Mouse (Mus musculus) limb, embryonic 11.5 days (tissue): Measurements from ENCODE around the gene Mid1. TPM values are rescaled to one million over a fixed set of nuclear protein-coding genes. Genes with fewer than 3 reads are reported as not detected.
A peak's percentile ranks its signal among the peaks of the same experiment; 100 is the strongest.

Source experiments
- ATAC-seq: fragments of 200-750 bp; cut with Nextera tagmentation; 2 replicates; pipeline ENCODE4 v1.8.0; 2017; ENCODE audit warnings: low read depth; ENCODE audit not compliant: insufficient number of reproducible peaks, low FRiP score, low TSS enrichment
- DNase-seq: peaks from one replicate; pipeline ENCODE4 v3.0.0-alpha.2; 2015; ENCODE audit warnings: low spot score
- H3K27ac ChIP-seq: fragments of 300-500 bp; sonication (generic); replicated peaks from 2 replicates; pipeline ENCODE4 v1.5.1; 2014; ENCODE audit warnings: low read depth, mild to moderate bottlenecking, low read length
- H3K27me3 ChIP-seq: fragments of 300-500 bp; sonication (generic); 2 replicates; pipeline ENCODE4 v1.6.1; 2014; ENCODE audit warnings: mild to moderate bottlenecking, low read length, mixed read lengths; ENCODE audit not compliant: control insufficient read depth, insufficient read depth
- H3K36me3 ChIP-seq: fragments of 300-500 bp; sonication (generic); 2 replicates; pipeline ENCODE4 v1.6.1; 2014; ENCODE audit warnings: mild to moderate bottlenecking, low read length, moderate library complexity, mixed read lengths; ENCODE audit not compliant: control insufficient read depth, insufficient read depth
- H3K4me1 ChIP-seq: fragments of 300-500 bp; sonication (generic); 2 replicates; pipeline ENCODE4 v1.6.1; 2014; ENCODE audit warnings: low read length, mixed read lengths; ENCODE audit not compliant: control insufficient read depth, insufficient read depth
- H3K4me2 ChIP-seq: fragments of 300-500 bp; sonication (generic); 2 replicates; pipeline ENCODE4 v1.6.1; 2014; ENCODE audit warnings: low read depth, mild to moderate bottlenecking, moderate library complexity; ENCODE audit not compliant: severe bottlenecking
- H3K4me3 ChIP-seq: fragments of 300-500 bp; sonication (generic); 2 replicates; pipeline ENCODE4 v1.5.1; 2014; ENCODE audit warnings: low read depth, low read length
- H3K9ac ChIP-seq: fragments of 300-500 bp; sonication (generic); 2 replicates; pipeline ENCODE4 v1.6.1; 2014; ENCODE audit warnings: mild to moderate bottlenecking, low read length
- H3K9me3 ChIP-seq: fragments of 300-500 bp; sonication (generic); 2 replicates; pipeline ENCODE4 v1.6.1; 2016; ENCODE audit warnings: low read length; ENCODE audit not compliant: control insufficient read depth
- WGBS: fragments of 180-500 bp; shearing (Covaris S2); extraction: QIAGEN DNeasy Blood & Tissue Kit; methylation state at CpG from one replicate; pipeline ENCODE4 v1.1.7; 2014; 5-methylcytosine and 5-hydroxymethylcytosine counted together
- polyA plus RNA-seq: library from polyadenylated mRNA; unstranded; fragments of >200 nt; fragmentation: Nextera tagmentation; extraction: Ambion mirVana; gene quantifications from 2 replicates; pipeline ENCODE4 v1.2.1, GENCODE M21; 2014

The Mid1 gene
- polyA plus RNA-seq, 1 experiment from 2014 or later, result 11.5 TPM

- H3K9me3 ChIP-seq, result no peaks in the 10 kb centered on the region
- WGBS, result 75% methylated on average over 2 of the region's 2 CpGs
- H3K27me3 ChIP-seq, result peaks cover 9% of the 10 kb centered on the region; the same call in 1 of the 2 replicates
- no peak overlapping the region for H3K9ac ChIP-seq
- H3K36me3 ChIP-seq, result no peaks in the 10 kb centered on the region
- H3K4me3 ChIP-seq, result no peak overlapping the region
- H3K27ac ChIP-seq, result no peak overlapping the region
- DNase-seq (no peak), ATAC-seq (no peak)
- H3K4me2 ChIP-seq, result no peak overlapping the region
- H3K4me1 ChIP-seq, result no peaks in the 10 kb centered on the region
Measured at GRCm38 (mm10) chrX:169903656-169904055, 218.7 kb downstream of the Mid1 start.

GRCm38 (mm10) chrX:169906054-169906508, 221.1 kb downstream of the Mid1 start:
- H3K9ac ChIP-seq, result no peak overlapping the region
- 25% methylated on average over 5 of the region's 5 CpGs for WGBS
- no peak for DNase-seq
- ATAC-seq, result no peak
- H3K27ac ChIP-seq, result no peak overlapping the region
- H3K27me3 ChIP-seq, result peaks cover 11% of the 10 kb centered on the region; the same call in 1 of the 2 replicates
- no peaks in the 10 kb centered on the region for H3K9me3 ChIP-seq
- no peaks in the 10 kb centered on the region for H3K36me3 ChIP-seq
- no peak overlapping the region for H3K4me2 ChIP-seq
- no peak overlapping the region for H3K4me3 ChIP-seq
- no peaks in the 10 kb centered on the region for H3K4me1 ChIP-seq

DNA sequence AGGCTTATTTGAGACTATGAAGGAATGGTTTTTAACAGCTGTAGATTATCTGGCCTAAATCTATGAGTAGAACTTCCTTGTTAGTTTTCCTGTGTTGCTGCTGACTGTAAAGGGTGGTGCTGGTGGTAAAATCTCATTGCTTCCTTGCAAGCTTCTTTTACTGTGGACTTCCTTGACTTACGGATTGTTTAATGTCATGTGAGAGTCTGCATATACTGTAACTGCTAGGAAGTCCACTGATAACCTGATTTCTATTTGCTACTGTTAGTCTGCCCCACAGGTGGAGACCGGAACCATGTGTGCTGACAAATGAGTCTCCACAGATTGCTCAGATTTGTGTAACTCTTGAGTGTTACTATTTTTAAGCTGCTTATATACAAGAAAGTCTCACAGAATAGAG, 224.9 kb downstream of the Mid1 start:
- Histone ChIP-seq H3K9ac (no peak overlapping the region), H3K27me3 (peaks cover 9% of the 10 kb centered on the region; the same call in 1 of the 2 replicates), H3K36me3 (no peaks in the 10 kb centered on the region), H3K4me3 (no peak overlapping the region), H3K4me1 (no peaks in the 10 kb centered on the region), H3K9me3 (no peaks in the 10 kb centered on the region), H3K27ac (no peak overlapping the region), H3K4me2 (no peak overlapping the region)
- DNase-seq, result no peak
- ATAC-seq, result no peak
- 86% methylated on average over 2 of the region's 2 CpGs for WGBS

- Histone ChIP-seq H3K4me1 (no peaks in the 10 kb centered on the region), H3K9ac (no peak overlapping the region), H3K27me3 (no peaks in the 10 kb centered on the region), H3K27ac (no peak overlapping the region), H3K4me2 (no peak overlapping the region), H3K4me3 (no peak overlapping the region), H3K36me3 (no peaks in the 10 kb centered on the region), H3K9me3 (no peaks in the 10 kb centered on the region)
- ATAC-seq (no peak), DNase-seq (no peak)
- WGBS, result 90% methylated on average over 6 of the region's 6 CpGs
Measured at GRCm38 (mm10) chrX:169915738-169916137, 230.7 kb downstream of the Mid1 start.

DNA sequence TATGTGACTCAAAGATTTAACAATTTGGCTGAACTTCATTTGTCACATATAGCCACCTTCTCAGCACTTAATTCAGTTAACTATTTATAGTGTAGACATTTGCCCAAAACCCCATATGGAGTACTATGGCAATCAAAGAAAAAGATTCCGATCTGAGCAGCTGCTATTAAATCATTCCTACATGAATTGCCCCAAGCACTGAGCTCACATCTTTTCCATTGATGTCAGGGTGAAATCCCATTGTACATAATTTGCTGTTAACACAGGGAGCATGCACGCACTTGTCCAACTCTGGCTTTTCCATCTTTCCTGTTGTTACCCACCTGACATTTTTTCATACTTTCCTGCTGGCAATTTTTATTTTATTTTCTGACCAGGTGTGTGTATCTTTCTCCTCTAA, 237.5 kb downstream of the Mid1 start:
- no peak for ATAC-seq
- Histone ChIP-seq H3K9me3 (no peaks in the 10 kb centered on the region), H3K4me1 (no peaks in the 10 kb centered on the region), H3K4me2 (no peak overlapping the region), H3K27me3 (0 out of 2 replicates have a peak, but pooled peaks cover 2% of the 10 kb centered on the region), H3K9ac (no peak overlapping the region), H3K36me3 (no peaks in the 10 kb centered on the region), H3K27ac (no peak overlapping the region), H3K4me3 (no peak overlapping the region)
- no peak for DNase-seq
- WGBS, result 78% methylated on average over 2 of the region's 2 CpGs

DNA sequence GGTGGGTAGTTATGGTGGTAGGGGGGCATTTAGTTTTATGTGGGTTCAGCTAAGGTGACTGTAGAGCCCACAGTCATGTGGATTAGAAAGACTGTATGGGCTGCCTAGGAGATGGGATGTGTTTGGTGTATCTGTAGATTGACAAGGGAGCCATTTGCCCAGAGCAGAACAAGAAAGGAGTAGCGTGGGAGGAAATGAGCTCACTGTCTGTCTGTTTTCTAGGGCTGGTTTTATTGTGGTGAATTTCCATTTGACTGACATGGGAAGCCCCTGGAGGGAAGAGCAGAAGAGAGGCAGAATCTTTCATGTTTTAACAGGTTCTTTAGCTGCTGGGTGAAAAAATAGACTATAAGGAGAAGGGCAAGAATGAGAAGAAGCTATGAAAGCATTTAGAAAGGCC, 238.4 kb downstream of the Mid1 start:
- H3K27me3 ChIP-seq, result 0 out of 2 replicates have a peak, but pooled peaks cover 2% of the 10 kb centered on the region
- no peak for DNase-seq
- no peak for ATAC-seq

DNA sequence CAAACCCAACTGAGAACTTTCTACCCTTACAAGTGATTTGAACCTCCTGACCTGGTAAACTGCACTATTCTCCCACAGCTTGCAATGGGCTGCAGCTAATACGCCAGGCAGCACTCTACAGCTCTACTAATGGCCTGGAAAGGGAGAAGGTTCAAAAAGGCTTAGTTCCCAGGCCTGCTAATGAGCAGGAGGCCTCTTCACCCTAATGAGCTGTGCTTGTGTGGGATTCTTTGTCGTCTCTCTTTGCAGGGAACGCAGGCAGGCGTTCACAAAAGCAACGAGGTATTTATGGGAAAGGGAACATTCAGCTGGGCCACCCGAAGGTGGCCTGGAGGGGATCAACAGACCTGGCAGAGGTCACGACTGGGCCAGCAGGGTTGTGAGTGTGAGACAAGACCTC, 240.6 kb downstream of the Mid1 start:
- Histone ChIP-seq H3K36me3 (no peaks in the 10 kb centered on the region), H3K27me3 (0 out of 2 replicates have a peak, but pooled peaks cover 2% of the 10 kb centered on the region), H3K4me3 (no peak overlapping the region), H3K4me2 (no peak overlapping the region), H3K9ac (no peak overlapping the region), H3K27ac (no peak overlapping the region), H3K9me3 (no peaks in the 10 kb centered on the region), H3K4me1 (no peaks in the 10 kb centered on the region)
- no peak for ATAC-seq
- 28% methylated on average over 7 of the region's 7 CpGs for WGBS
- peak; percentile 23 for DNase-seq

More for the DNA sequence above, 238.4 kb downstream of the Mid1 start:
- H3K9ac ChIP-seq, result no peak overlapping the region
- no peak overlapping the region for H3K4me3 ChIP-seq
- H3K9me3 ChIP-seq, result no peaks in the 10 kb centered on the region
- no peaks in the 10 kb centered on the region for H3K36me3 ChIP-seq
- WGBS, result 60% methylated on average over 1 of the region's 1 CpGs
- no peaks in the 10 kb centered on the region for H3K4me1 ChIP-seq
- no peak overlapping the region for H3K27ac ChIP-seq
- H3K4me2 ChIP-seq, result no peak overlapping the region

- ATAC-seq (no peak), DNase-seq (no peak)
- Histone ChIP-seq H3K9ac (no peak overlapping the region), H3K36me3 (no peaks in the 10 kb centered on the region), H3K27me3 (0 out of 2 replicates have a peak, but pooled peaks cover 2% of the 10 kb centered on the region), H3K27ac (no peak overlapping the region), H3K4me2 (no peak overlapping the region), H3K4me3 (no peak overlapping the region), H3K4me1 (no peaks in the 10 kb centered on the region), H3K9me3 (no peaks in the 10 kb centered on the region)
- WGBS, result 90% methylated on average over 28 of the region's 28 CpGs
Measured at GRCm38 (mm10) chrX:169927110-169927817, 242.3 kb downstream of the Mid1 start.
